Mouse (Mus musculus) ES-Bruce4 (cell line): Measurements from ENCODE around the gene Psma6.

Experiments
- CTCF ChIP-seq: IDR thresholded peaks from one replicate; pipeline ENCODE4 v1.8.1; 2011; ENCODE audit warnings: low read depth, low read length
- EP300 ChIP-seq: IDR thresholded peaks from 2 replicates; pipeline ENCODE4 v1.6.1; 2011; ENCODE audit warnings: low read depth, low read length; ENCODE audit not compliant: insufficient read depth

GRCm38 (mm10) chr12:55429201-55429600, 45.2 kb downstream of the Psma6 start:
- TF ChIP-seq CTCF (no peak), EP300 (no peak)
